Mouse (Mus musculus): ENCODE measurements around the gene H2-D1. TPM values are rescaled to one million over a fixed set of nuclear protein-coding genes. Genes with fewer than 3 reads are reported as not detected.
A peak's percentile ranks its signal among the peaks of the same experiment; 100 is the strongest.
"Not testable (repeated sequence)": the region's sequence is repeated elsewhere in the genome, so short reads cannot be mapped to it uniquely, and the experiment has no call there.

Gene H2-D1
- total RNA-seq, 2 experiments from 2014 or later: 26.2 to 33.1 TPM

GRCm38 (mm10) chr17:35255301-35255700, 7.2 kb upstream of the H2-D1 start:
- no peak for DNase-seq (ENCODE audit: low spot score in 2 of 2)

- DNase-seq (ENCODE audit: low spot score in 2 of 2): no peak
Measured at GRCm38 (mm10) chr17:35255704-35256103, 6.8 kb upstream of the H2-D1 start.

DNA sequence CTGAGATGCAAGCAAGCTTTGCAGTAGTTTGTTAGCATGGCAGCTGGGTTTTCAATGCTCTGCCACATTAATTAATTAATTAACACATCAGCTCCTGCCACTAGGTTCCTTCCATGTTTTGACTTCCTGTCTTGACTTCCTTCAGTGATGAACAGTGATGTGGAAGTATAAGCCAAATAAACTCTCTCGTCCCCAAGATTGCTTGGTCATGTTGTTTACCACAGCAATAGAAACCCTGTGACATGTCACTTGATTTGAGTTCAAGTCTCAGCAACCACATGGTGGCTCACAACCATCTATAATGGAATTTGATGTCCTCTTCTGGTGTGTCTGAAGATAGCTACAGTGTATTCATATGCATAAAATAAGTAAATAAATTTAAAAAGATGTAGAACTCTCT, 5.2 kb upstream of the H2-D1 start:
- DNase-seq (ENCODE audit: low spot score in 2 of 2): no peak

DNA sequence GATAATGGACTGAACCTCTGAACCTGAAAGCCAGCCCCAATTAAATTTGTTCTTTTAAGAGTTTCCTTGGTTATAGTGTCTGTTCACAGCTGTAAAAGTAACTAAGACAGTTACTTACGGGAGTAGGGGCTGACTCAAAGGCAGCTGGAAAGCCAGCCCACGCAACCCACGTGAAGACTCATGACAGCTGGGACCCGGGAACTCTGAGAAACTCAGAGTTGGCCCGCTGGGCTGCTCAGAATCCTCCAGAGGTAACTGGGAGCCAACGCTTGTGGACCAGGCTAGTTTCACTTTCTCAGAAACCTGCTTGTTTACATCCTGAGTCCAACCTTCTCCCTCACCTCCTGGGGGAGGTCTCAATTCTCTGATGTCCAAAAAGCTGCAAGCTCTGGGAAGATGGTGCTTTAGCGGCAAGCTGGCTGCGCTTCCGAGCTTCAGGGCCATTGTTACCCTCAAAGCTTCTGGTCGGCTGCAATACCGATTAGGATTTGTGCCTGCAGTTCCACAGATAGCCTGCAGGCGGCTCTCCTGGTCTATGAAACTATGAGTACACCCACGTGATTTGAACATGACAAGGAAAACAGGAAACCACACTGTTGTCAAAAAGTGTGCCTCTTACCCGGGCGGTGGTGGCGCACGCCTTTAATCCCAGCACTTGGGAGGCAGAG, 4.6 kb upstream of the H2-D1 start:
- peak; percentile 91 to 95 for DNase-seq (ENCODE audit: low spot score in 2 of 2)

GRCm38 (mm10) chr17:35258492-35259478, 3.7 kb upstream of the H2-D1 start:
- no peak for DNase-seq (ENCODE audit: low spot score in 2 of 2)

- DNase-seq (ENCODE audit: low spot score in 2 of 2): no peak
Measured at GRCm38 (mm10) chr17:35259621-35260020, 2.9 kb upstream of the H2-D1 start.

GRCm38 (mm10) chr17:35261651-35262050, 879 bp upstream of the H2-D1 start:
- no peak for DNase-seq (ENCODE audit: low spot score in 2 of 2)

GRCm38 (mm10) chr17:35263523-35263883, 973 bp downstream of the H2-D1 start:
- no peak for DNase-seq (ENCODE audit: low spot score in 2 of 2)

DNA sequence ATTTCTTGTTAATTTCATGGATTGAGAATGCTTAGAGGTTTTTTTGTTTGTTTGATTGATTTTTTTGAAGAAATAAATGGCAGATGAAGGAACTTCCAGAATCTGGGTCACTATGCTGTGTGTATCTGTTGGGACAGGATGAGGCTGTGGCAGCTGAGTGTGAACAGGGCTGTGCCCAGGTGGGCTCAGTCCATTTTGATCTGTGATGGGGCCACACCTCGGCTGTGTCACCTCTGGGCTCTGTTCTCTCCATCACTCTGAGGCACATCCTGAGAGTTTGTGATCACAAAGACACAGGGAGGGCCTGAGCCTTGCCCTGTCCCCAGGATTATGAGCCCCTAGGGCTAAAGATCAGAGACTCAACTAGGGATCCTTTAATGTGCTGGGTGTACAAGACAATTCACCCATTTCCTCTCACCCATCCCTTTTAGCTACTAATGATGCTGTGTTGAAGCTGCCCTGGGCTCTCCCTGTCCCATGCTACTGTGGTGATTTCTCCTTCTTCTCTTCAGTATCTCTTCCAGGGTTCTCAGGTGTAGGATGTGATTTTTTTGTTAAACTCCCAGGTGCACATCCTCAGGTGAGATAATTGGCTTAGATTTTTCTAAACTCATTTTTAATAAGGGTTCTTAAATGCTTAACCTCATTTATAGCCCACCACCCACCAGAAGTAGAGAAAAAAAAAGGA, 5.0 kb downstream of the H2-D1 start:
- DNase-seq (ENCODE audit: low spot score in 2 of 2): no peak

DNA sequence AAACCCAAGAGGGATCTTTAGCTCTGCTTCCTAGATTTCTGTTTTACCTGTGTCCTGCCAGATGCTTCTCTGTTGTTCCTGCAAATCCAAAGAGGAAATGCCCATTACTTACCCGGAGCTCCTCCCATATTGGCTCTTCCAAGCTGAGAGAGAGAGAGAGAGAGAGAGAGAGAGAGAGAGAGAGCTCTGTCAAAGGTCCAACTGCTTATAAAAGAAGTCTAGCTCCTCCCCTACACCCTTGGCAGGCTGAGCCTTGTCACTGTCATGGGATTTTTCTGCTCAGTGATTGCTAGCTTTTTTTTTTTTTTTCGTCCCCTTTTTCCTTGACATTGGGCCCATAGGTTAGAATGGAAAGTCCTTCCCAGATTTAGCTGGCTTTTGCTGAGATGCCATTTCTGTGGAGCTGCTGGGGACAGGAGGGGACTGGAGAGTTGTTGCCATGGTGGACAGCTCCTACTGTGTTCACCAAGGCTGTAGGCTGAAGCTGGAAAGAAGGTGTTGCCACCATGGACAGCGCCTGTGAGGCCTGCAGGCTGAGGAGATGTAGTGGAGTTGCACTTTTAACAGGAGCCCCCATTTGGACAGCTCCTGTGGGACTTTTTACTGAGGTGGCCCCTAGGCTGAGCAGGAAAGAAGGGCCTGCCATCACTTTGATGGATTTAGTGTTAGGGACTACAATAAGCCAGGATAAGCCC, 7.3 kb downstream of the H2-D1 start:
- no peak for DNase-seq (ENCODE audit: low spot score in 2 of 2)

DNA sequence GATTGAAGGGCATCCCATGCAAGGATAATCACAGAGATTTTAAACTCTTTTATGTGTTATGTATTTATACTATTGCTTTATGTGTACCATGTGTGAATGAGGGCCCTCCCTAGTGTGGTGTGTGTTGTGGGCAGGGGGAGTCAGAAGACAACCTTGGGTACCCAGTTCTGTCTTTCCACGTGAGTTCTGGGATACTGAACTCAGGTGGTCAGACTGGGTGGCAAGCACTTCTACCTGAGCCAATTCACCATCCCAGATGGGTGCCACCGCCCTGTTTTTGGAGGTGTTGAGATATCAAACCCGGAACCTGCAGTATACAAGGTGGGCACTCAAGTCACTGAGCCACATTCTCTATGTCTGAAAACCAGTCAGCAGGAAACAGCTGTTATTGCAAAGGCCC, 9.7 kb downstream of the H2-D1 start:
- DNase-seq (ENCODE audit: low spot score in 2 of 2): no peak

GRCm38 (mm10) chr17:35274770-35275169, 12.2 kb downstream of the H2-D1 start:
- peak; percentile 88 to 96 for DNase-seq (ENCODE audit: low spot score in 2 of 2)

DNA sequence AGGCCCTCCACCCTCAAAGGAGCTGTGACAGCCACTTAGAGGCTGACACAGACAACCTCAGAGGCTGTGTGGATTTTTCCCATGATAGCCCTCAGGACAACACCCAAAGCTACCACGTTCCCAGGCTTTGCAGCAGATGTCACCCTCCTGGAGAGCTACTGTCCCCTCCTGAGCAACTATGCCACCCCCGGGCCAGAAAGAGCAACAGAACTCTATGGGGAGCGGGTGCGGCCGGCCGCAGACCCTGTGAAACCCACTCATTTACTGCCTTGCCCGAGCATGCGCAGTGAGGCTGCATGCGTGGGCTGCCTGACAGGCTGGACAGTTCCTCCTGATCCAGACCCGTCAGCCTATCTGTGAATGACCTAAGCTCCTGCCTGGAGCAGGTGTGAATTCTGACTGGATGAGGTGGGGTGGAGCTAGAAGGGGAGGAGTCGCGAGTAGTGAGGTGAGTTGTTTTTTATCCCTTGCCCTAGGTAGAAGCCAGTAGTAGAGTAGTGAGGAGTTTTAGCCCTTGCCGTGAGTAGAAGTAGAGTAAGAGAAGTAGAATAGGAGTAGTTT, 13.9 kb downstream of the H2-D1 start:
- no peak for DNase-seq (ENCODE audit: low spot score in 2 of 2)

- no peak for DNase-seq (ENCODE audit: low spot score in 2 of 2)
Measured at GRCm38 (mm10) chr17:35278049-35278448, 15.5 kb downstream of the H2-D1 start.

- DNase-seq (ENCODE audit: low spot score in 2 of 2): no peak
Measured at GRCm38 (mm10) chr17:35278957-35279688, 16.6 kb downstream of the H2-D1 start.

DNA sequence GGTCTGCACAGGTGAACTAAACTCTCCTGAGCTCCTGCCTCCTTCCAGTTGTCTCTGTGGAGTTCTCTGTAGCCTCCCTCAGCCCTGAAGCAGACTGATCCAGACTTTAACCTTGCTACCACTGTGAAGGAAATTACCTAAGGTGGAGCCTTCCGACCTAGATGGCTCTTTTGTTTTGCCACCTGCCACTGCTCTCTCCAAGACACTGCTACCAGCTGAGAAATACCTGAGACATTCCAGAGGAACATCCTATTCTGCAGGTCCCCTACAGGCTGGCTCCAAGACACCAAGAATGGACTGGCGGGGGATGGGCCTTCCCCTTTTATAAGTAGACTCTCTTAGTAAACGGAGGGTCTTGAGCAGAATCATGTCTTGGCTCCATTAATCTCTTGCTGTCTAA, 17.7 kb downstream of the H2-D1 start:
- no peak for DNase-seq (ENCODE audit: low spot score in 2 of 2)

GRCm38 (mm10) chr17:35285431-35285830, 22.9 kb downstream of the H2-D1 start:
- DNase-seq (ENCODE audit: low spot score in 2 of 2): no peak

DNA sequence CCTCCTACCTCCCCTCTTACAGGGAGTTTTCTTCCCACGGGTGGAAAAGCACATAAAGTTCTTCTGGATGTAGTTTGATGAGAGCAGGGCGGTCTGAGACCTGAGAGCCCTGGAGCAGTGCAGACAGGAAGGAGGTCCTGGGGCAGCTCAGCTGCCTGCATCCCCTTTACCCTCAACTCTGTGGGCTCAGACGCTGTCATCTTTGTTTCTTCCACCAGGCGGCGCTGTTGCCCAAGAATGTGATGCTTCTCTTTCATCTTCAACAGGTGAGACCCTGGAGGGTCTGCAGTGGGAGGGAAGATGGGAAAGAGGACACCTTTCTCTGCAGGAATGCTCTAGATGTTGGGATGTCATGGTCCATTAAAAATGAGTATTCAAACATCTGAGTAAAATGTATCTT, 33.3 kb downstream of the H2-D1 start:
- peak; percentile 27 to 69 for DNase-seq (ENCODE audit: low spot score in 2 of 2)

- not testable (repeated sequence) for DNase-seq (ENCODE audit: low spot score in 2 of 2)
Measured at GRCm38 (mm10) chr17:35300261-35300945, 37.9 kb downstream of the H2-D1 start.

All from left cerebral cortex, adult 18-20 months (tissue).